Mouse (Mus musculus): Measurements from ENCODE around the gene Gtf3c1. TPM values are rescaled to one million over a fixed set of nuclear protein-coding genes. Genes with fewer than 3 reads are reported as not detected.

Gtf3c1 gene
- polyA plus RNA-seq, 1 experiment from 2014 or later = 36.2 TPM

DNA sequence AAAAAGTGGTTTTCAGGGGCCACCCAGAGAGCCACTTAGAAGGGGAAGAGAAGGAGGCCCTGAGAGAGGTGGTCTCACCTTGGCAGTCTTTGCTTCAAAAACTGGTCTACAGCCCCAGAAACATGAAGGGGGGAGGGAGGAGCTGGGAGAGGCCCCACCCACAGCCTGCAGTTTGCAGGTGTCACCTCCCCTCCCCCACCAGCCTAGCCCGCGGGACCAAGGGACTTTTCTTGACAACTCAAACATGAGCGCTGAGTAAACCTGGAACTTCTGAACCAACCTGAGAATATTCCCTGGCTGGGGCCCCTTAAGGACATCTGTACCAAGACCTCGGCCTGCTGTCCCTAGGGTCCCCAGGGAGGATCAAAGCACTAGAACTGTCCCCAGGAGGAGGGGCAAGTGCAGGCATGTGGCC is 101.8 kb downstream of the Gtf3c1 start:
- no peaks in the 10 kb centered on the region for H3K9me3 ChIP-seq
- peaks cover 25% of the 10 kb centered on the region for H3K4me1 ChIP-seq
- no peak overlapping the region for H3K27ac ChIP-seq
- no peaks in the 10 kb centered on the region for H3K36me3 ChIP-seq
- peaks cover 13% of the 10 kb centered on the region; the same call in 1 of the 2 replicates for H3K27me3 ChIP-seq (ENCODE audit: insufficient read depth, poor library complexity, severe bottlenecking)
- no peak overlapping the region for H3K4me3 ChIP-seq
- DNase-seq (ENCODE audit: low spot score) = no peak
- 34% methylated on average over 4 of the region's 4 CpGs for WGBS

DNA sequence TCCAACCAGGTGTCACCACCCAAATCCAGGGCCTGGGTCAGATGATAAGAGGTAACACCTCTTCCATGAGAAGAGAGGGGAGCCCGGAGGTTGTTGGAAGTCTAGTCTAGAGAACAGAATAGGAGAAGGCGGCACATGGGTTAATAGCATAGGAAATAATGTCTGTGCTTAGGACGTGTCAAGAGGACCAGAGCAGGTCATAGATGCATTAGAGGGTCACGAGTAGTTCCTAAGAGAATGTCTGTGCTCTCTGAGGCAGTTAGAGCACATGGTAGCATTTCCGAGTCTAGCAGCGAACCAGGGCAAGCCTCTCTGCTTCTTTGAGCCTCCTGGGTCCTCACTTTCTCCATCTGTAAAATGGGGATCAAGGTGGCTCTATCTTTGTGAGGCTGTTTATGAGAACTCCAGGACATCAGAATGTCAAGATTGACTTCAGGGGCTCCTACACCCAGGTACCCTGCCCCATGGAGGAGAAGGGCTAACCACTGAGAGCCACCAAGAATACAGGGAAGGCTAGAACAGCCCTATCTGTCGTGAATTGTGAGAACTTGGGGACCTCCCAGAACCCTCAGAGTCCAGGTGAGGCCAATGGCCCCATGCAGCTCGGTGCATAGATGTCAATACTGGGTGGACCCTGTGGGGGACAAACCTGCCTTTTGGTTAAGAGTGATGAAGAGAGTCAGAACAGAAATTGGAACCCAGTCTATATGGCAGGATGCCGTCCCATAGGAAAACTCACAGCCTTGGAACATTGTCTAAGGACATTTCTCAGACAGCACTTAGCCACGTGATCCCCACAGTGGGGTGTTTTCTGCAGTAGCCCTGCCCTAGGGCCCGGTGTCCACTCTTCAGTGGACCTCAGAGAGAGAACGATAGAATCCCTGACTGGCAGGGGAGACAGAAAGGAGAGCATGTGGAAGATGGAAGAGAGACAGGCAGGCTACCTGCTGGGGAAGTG is 102.9 kb downstream of the Gtf3c1 start:
- Histone ChIP-seq H3K36me3 (no peaks in the 10 kb centered on the region), H3K27ac (no peak overlapping the region), H3K4me3 (no peak overlapping the region), H3K9me3 (no peaks in the 10 kb centered on the region), H3K4me1 (peaks cover 36% of the 10 kb centered on the region), H3K27me3 (ENCODE audit: insufficient read depth, poor library complexity, severe bottlenecking) (peaks cover 13% of the 10 kb centered on the region; the same call in 1 of the 2 replicates)
- no peak for DNase-seq (ENCODE audit: low spot score)
- WGBS = 76% methylated on average over 12 of the region's 12 CpGs

DNA sequence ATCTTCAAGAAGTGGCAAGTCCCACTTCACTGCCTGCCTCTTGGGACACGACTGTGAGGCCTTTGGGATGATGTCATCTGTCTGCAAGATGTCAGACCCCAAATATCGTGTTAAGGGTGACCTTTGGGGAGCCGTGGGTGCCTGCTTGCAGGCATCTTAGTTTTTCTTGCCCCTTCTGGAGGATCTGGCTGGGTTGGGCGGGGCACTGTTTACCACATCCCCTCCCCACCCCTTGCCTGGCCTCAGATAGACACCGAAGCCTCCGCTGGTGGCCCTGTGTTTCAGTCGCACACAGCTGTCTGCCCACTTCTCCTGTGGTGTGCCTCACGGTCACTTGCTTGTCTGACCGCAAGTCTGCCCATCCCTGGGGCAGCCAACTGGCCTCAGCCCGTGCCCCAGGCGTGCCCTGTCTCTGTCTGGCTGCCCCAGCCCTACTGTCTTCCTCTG is 104.4 kb downstream of the Gtf3c1 start, which contains the start of gene Il21r:
Gene Il21r, plus strand, starts transcription at position 245 of the 447 bp plus-strand sequence.
- Histone ChIP-seq H3K9me3 (no peaks in the 10 kb centered on the region), H3K36me3 (no peaks in the 10 kb centered on the region), H3K4me1 (peaks cover 38% of the 10 kb centered on the region), H3K27me3 (ENCODE audit: insufficient read depth, poor library complexity, severe bottlenecking) (peaks cover 13% of the 10 kb centered on the region; the same call in 1 of the 2 replicates), H3K4me3 (no peak within 1 kb of the TSS), H3K27ac (peak within 1 kb of the TSS; percentile 47; the same call in 1 of the 2 replicates)
- 57% methylated on average over 11 of the region's 11 CpGs for WGBS
- DNase-seq (ENCODE audit: low spot score) = no peak

GRCm38 (mm10) chr7:125601821-125602448 is 105.6 kb downstream of the Gtf3c1 start:
- no peaks in the 10 kb centered on the region for H3K36me3 ChIP-seq
- no peak overlapping the region for H3K4me3 ChIP-seq
- peaks cover 38% of the 10 kb centered on the region for H3K4me1 ChIP-seq
- H3K27me3 ChIP-seq (ENCODE audit: insufficient read depth, poor library complexity, severe bottlenecking) = peaks cover 13% of the 10 kb centered on the region; the same call in 1 of the 2 replicates
- 74% methylated on average over 11 of the region's 11 CpGs for WGBS
- DNase-seq (ENCODE audit: low spot score) = no peak
- H3K9me3 ChIP-seq = no peaks in the 10 kb centered on the region
- H3K27ac ChIP-seq = no peak overlapping the region

DNA sequence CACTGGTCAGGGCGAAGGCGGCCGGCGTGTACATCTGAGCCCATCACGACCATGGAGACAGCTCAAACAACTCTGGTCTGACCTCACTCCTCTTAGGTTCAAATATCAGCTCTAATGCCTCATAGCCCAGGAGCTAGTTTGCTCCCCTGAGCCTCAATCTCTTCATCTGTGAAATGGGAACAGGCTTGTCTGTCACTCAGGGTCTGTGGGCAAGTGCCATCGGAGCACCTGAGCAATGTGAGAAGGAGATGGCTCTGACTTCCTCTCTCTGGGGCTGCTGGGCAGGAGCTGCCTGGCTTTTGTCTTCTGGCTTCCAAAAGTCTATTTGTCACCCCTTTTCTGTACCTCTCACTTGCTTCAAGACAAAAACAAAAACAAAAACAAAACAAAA is 106.3 kb downstream of the Gtf3c1 start:
- WGBS = 86% methylated on average over 6 of the region's 6 CpGs
- Histone ChIP-seq H3K4me3 (no peak overlapping the region), H3K4me1 (peaks cover 32% of the 10 kb centered on the region), H3K36me3 (no peaks in the 10 kb centered on the region), H3K27me3 (ENCODE audit: insufficient read depth, poor library complexity, severe bottlenecking) (peaks cover 13% of the 10 kb centered on the region; the same call in 1 of the 2 replicates), H3K9me3 (no peaks in the 10 kb centered on the region), H3K27ac (no peak overlapping the region)
- DNase-seq (ENCODE audit: low spot score) = no peak

- DNase-seq (ENCODE audit: low spot score) = no peak
- H3K9me3 ChIP-seq = no peaks in the 10 kb centered on the region
- 28% methylated on average over 6 of the region's 6 CpGs for WGBS
- H3K4me3 ChIP-seq = no peak overlapping the region
- peaks cover 27% of the 10 kb centered on the region for H3K4me1 ChIP-seq
- H3K27ac ChIP-seq = peak overlapping the region; percentile 29; the same call in 1 of the 2 replicates
- peaks cover 13% of the 10 kb centered on the region; the same call in 1 of the 2 replicates for H3K27me3 ChIP-seq (ENCODE audit: insufficient read depth, poor library complexity, severe bottlenecking)
- H3K36me3 ChIP-seq = no peaks in the 10 kb centered on the region
These were observed 106.8 kb downstream of the Gtf3c1 start for GRCm38 (mm10) chr7:125600612-125601279.

DNA sequence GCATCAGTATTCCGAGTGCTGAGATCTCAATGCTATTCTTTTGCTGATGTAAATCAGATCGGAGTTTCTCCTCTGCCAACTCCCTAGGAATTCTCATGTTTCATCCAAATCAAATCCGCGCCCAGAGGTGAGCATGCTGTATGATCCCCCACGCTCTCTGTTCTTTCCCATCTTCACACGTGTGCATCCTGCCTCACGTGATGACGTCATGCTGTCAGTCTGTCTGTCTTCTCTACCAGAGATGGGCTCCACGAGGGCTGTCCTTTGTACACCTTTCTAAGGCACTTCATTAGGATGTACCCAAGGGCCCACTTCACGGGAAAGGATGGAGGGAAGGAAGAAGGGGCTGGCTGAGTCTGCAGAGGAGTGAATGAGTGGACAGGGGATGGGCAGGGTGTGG is 107.4 kb downstream of the Gtf3c1 start:
- no peak for DNase-seq (ENCODE audit: low spot score)
- H3K4me1 ChIP-seq = peaks cover 23% of the 10 kb centered on the region
- 66% methylated on average over 10 of the region's 10 CpGs for WGBS
- H3K9me3 ChIP-seq = no peaks in the 10 kb centered on the region
- H3K36me3 ChIP-seq = no peaks in the 10 kb centered on the region
- H3K27ac ChIP-seq = no peak overlapping the region
- no peak overlapping the region for H3K4me3 ChIP-seq
- H3K27me3 ChIP-seq (ENCODE audit: insufficient read depth, poor library complexity, severe bottlenecking) = peaks cover 13% of the 10 kb centered on the region; the same call in 1 of the 2 replicates

DNA sequence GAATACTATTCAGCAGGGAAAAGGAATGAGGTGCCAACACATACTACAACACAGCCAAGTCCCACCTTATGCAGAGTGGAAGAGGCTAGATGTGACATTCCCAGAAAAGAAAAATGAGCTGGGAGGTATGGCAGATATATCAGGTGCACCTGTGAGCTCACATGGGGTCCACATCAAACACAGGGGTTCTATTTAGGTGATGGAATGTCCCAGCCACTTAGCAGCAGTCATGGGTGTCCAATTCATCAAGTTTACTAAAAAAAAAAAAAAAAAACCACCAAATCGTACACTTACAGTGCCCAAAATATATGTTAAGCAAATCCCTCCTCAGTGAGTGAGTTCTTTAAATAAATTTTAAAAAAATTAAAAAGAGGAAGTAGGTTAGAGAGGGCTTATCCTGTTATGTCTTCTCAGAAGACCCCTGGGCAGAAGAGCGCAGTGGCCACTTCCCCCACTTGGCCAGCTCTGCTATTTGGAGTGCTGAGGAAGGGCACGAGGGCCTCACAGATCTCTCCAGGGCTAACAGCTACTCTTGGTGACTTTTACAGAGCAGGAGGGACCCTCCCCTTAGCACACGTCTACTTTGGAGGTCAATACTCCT is 108.1 kb downstream of the Gtf3c1 start:
- no peaks in the 10 kb centered on the region for H3K36me3 ChIP-seq
- no peak overlapping the region for H3K27ac ChIP-seq
- H3K9me3 ChIP-seq = no peaks in the 10 kb centered on the region
- no peak for DNase-seq (ENCODE audit: low spot score)
- H3K4me3 ChIP-seq = no peak overlapping the region
- peaks cover 23% of the 10 kb centered on the region for H3K4me1 ChIP-seq
- 46% methylated on average over 4 of the region's 4 CpGs for WGBS
- H3K27me3 ChIP-seq (ENCODE audit: insufficient read depth, poor library complexity, severe bottlenecking) = peaks cover 6% of the 10 kb centered on the region; the same call in 1 of the 2 replicates

- Histone ChIP-seq H3K36me3 (no peaks in the 10 kb centered on the region), H3K27ac (no peak overlapping the region), H3K9me3 (no peaks in the 10 kb centered on the region), H3K27me3 (ENCODE audit: insufficient read depth, poor library complexity, severe bottlenecking) (no peaks in the 10 kb centered on the region), H3K4me1 (peaks cover 18% of the 10 kb centered on the region), H3K4me3 (no peak overlapping the region)
- 88% methylated on average over 11 of the region's 11 CpGs for WGBS
- DNase-seq (ENCODE audit: low spot score) = no peak
These were observed 109.8 kb downstream of the Gtf3c1 start for GRCm38 (mm10) chr7:125597516-125598347.

GRCm38 (mm10) chr7:125597083-125597482 is 110.5 kb downstream of the Gtf3c1 start:
- Histone ChIP-seq H3K27me3 (ENCODE audit: insufficient read depth, poor library complexity, severe bottlenecking) (no peaks in the 10 kb centered on the region), H3K9me3 (no peaks in the 10 kb centered on the region), H3K27ac (no peak overlapping the region), H3K36me3 (no peaks in the 10 kb centered on the region), H3K4me3 (no peak overlapping the region), H3K4me1 (peaks cover 18% of the 10 kb centered on the region)
- DNase-seq (ENCODE audit: low spot score) = no peak
- 90% methylated on average over 9 of the region's 9 CpGs for WGBS

GRCm38 (mm10) chr7:125596406-125596805 is 111.2 kb downstream of the Gtf3c1 start:
- no peak for DNase-seq (ENCODE audit: low spot score)
- 68% methylated on average over 3 of the region's 3 CpGs for WGBS
- Histone ChIP-seq H3K27ac (no peak overlapping the region), H3K4me3 (no peak overlapping the region), H3K27me3 (ENCODE audit: insufficient read depth, poor library complexity, severe bottlenecking) (no peaks in the 10 kb centered on the region), H3K9me3 (no peaks in the 10 kb centered on the region), H3K4me1 (peaks cover 18% of the 10 kb centered on the region), H3K36me3 (no peaks in the 10 kb centered on the region)
